Comparison of ENCODE assay signal across 11 mouse cellular contexts in the genomic region with DNA sequence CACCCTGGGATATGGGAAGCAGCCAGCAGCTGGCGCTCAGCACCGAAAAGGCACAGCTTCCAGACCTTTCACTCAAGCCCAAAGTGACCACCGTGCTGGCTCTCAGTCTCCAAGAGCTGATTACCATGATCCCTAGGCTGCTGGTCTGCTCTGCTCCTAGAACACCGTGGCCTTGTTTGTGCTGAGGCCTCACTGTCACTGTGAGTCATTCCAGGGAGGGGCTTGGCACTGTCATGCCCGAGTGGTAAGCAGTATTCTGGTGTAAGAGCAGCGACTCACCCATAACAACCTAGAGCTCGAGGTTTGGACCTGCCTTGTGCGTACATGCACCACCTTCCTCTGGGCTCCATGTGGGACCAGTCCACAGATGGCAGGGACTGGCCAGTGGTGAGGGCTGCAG.
DNase-seq lines count a peak whose midpoint lies in the region; ATAC-seq and TF ChIP-seq lines count a peak whose summit lies in the region.
"Had no signal": no experiment of that assay in that cellular context is flagged by ENCODE, and none has a peak within 500 bp of the region (broad histone marks: within the 10 kb centered on the region; RNA-seq: fewer than 3 reads in every experiment).

No protein-coding gene starts in this region.

- intact Hi-C loops in gastrocnemius, postnatal 14 days (cut with DNase I; ENCODE audit: low total_unique reads), result no loop called here

- no peak for DNase-seq in forebrain, embryonic 14.5 days (ENCODE audit: low spot score)
- peak; percentile 32 for DNase-seq in midbrain, postnatal 0 days (ENCODE audit: low spot score)
- no peak for DNase-seq in midbrain, embryonic 14.5 days
- DNase-seq in gastrocnemius, postnatal 14 days, result peak; percentile 54
- DNase-seq in lung, postnatal 36 days, result peak; percentile 45
- no peak for DNase-seq in thymus, postnatal 10 days (ENCODE audit: low spot score in 2 of 2)
- no peak for DNase-seq in spleen, adult 18-20 months

- ATAC-seq in forebrain, embryonic 14.5 days, result no peak
- no peak for ATAC-seq in forebrain, embryonic 16.5 days
- no peak for ATAC-seq in midbrain, postnatal 0 days (ENCODE audit: low FRiP score)
- ATAC-seq in midbrain, embryonic 14.5 days (ENCODE audit: low FRiP score, low TSS enrichment), result no peak

- no peak overlapping the region for H3K4me2 ChIP-seq in forebrain, embryonic 14.5 days (ENCODE audit: low read length)
- H3K4me2 ChIP-seq in forebrain, embryonic 16.5 days (ENCODE audit: low read length), result no peak overlapping the region
- no peak overlapping the region for H3K4me2 ChIP-seq in midbrain, postnatal 0 days (ENCODE audit: low read depth, low read length, poor library complexity, severe bottlenecking)
- H3K4me2 ChIP-seq in midbrain, embryonic 14.5 days (ENCODE audit: low read length), result no peak overlapping the region
- H3K4me2 ChIP-seq: embryonic facial prominence, embryonic 13.5 days; hindbrain, embryonic 15.5 days; limb, embryonic 13.5 days had no signal

- no peaks in the 10 kb centered on the region for H3K36me3 ChIP-seq in forebrain, embryonic 14.5 days (ENCODE audit: control insufficient read depth, insufficient read depth, low read length)
- H3K36me3 ChIP-seq in forebrain, embryonic 16.5 days (ENCODE audit: control insufficient read depth, insufficient read depth), result no peaks in the 10 kb centered on the region
- H3K36me3 ChIP-seq in midbrain, postnatal 0 days (ENCODE audit: insufficient read depth, low read length), result no peaks in the 10 kb centered on the region
- H3K36me3 ChIP-seq in midbrain, embryonic 14.5 days (ENCODE audit: control insufficient read depth, insufficient read depth, low read length), result 0 out of 2 replicates have a peak, but pooled peaks cover 2% of the 10 kb centered on the region
- H3K36me3 ChIP-seq: hindbrain, embryonic 15.5 days had no signal

- no peak for TF ChIP-seq CTCF in midbrain, postnatal 0 days (IDR thresholded peaks at IDR 0.05)

- peaks cover 22% of the 10 kb centered on the region; the same call in 1 of the 2 replicates for H3K4me1 ChIP-seq in forebrain, embryonic 14.5 days (ENCODE audit: control insufficient read depth, insufficient read depth, low read length)
- peaks cover 10% of the 10 kb centered on the region for H3K4me1 ChIP-seq in forebrain, embryonic 16.5 days (replicated peaks; ENCODE audit: control insufficient read depth, insufficient read depth, low read length)
- H3K4me1 ChIP-seq in midbrain, postnatal 0 days (ENCODE audit: insufficient read depth, low read length), result no peaks in the 10 kb centered on the region
- H3K4me1 ChIP-seq in midbrain, embryonic 14.5 days (ENCODE audit: control insufficient read depth, insufficient read depth, low read length), result peaks cover 12% of the 10 kb centered on the region; the same call in 1 of the 2 replicates

- no peak overlapping the region for H3K9ac ChIP-seq in forebrain, embryonic 14.5 days (ENCODE audit: low read length)
- H3K9ac ChIP-seq in forebrain, embryonic 16.5 days (replicated peaks; ENCODE audit: low read depth, low read length), result no peak overlapping the region
- no peak overlapping the region for H3K9ac ChIP-seq in midbrain, postnatal 0 days (replicated peaks; ENCODE audit: low read length, poor library complexity, severe bottlenecking)
- H3K9ac ChIP-seq in midbrain, embryonic 14.5 days (replicated peaks; ENCODE audit: low read length), result no peak overlapping the region
- H3K9ac ChIP-seq: embryonic facial prominence, embryonic 13.5 days; hindbrain, embryonic 15.5 days; limb, embryonic 13.5 days had no signal

- WGBS in forebrain, embryonic 14.5 days, result 85% methylated on average over 8 of the region's 8 CpGs
- 79% methylated on average over 8 of the region's 8 CpGs for WGBS in forebrain, embryonic 16.5 days
- WGBS in midbrain, postnatal 0 days, result 72% methylated on average over 8 of the region's 8 CpGs
- 73% methylated on average over 8 of the region's 8 CpGs for WGBS in midbrain, embryonic 14.5 days

- H3K27ac ChIP-seq in forebrain, embryonic 14.5 days (ENCODE audit: low read depth, low read length), result 0 out of 2 replicates have a peak overlapping the region, but pooled peaks have one; percentile 1
- H3K27ac ChIP-seq in forebrain, embryonic 16.5 days (ENCODE audit: low read length), result no peak overlapping the region
- H3K27ac ChIP-seq in midbrain, postnatal 0 days (ENCODE audit: low read depth, low read length), result 0 out of 2 replicates have a peak overlapping the region, but pooled peaks have one; percentile 71
- H3K27ac ChIP-seq in midbrain, embryonic 14.5 days (replicated peaks; ENCODE audit: low read depth, low read length), result no peak overlapping the region
- H3K27ac ChIP-seq: embryonic facial prominence, embryonic 13.5 days; limb, embryonic 13.5 days had no signal

- H3K4me3 ChIP-seq in forebrain, embryonic 14.5 days (ENCODE audit: low read depth, low read length), result no peak overlapping the region
- no peak overlapping the region for H3K4me3 ChIP-seq in forebrain, embryonic 16.5 days (replicated peaks; ENCODE audit: low read length)
- H3K4me3 ChIP-seq in midbrain, postnatal 0 days (ENCODE audit: low read depth, low read length), result no peak overlapping the region
- no peak overlapping the region for H3K4me3 ChIP-seq in midbrain, embryonic 14.5 days (replicated peaks; ENCODE audit: low read depth, low read length)
- H3K4me3 ChIP-seq: embryonic facial prominence, embryonic 13.5 days; hindbrain, embryonic 15.5 days; limb, embryonic 13.5 days had no signal

- H3K9me3 ChIP-seq in forebrain, embryonic 14.5 days (replicated peaks; ENCODE audit: control insufficient read depth, low read length), result no peaks in the 10 kb centered on the region
- no peaks in the 10 kb centered on the region for H3K9me3 ChIP-seq in forebrain, embryonic 16.5 days (ENCODE audit: control insufficient read depth, low read length)
- no peaks in the 10 kb centered on the region for H3K9me3 ChIP-seq in midbrain, postnatal 0 days (ENCODE audit: low read length)
- no peaks in the 10 kb centered on the region for H3K9me3 ChIP-seq in midbrain, embryonic 14.5 days (ENCODE audit: control insufficient read depth, low read length)
- H3K9me3 ChIP-seq: embryonic facial prominence, embryonic 13.5 days; hindbrain, embryonic 15.5 days; limb, embryonic 13.5 days had no signal

- no peaks in the 10 kb centered on the region for H3K27me3 ChIP-seq in forebrain, embryonic 14.5 days (replicated peaks; ENCODE audit: control insufficient read depth, insufficient read depth, low read length)
- no peaks in the 10 kb centered on the region for H3K27me3 ChIP-seq in forebrain, embryonic 16.5 days (replicated peaks; ENCODE audit: control insufficient read depth, insufficient read depth, low read length)
- H3K27me3 ChIP-seq in midbrain, postnatal 0 days (ENCODE audit: insufficient read depth, low read length), result no peaks in the 10 kb centered on the region
- no peaks in the 10 kb centered on the region for H3K27me3 ChIP-seq in midbrain, embryonic 14.5 days (ENCODE audit: control insufficient read depth, insufficient read depth, low read length)
- H3K27me3 ChIP-seq: embryonic facial prominence, embryonic 13.5 days; hindbrain, embryonic 15.5 days; limb, embryonic 13.5 days had no signal

Comparison
In these comparisons a context has a peak if more than half of its experiments do, and no peak if none do; other contexts are left out.
1. DNase-seq: peak in midbrain, postnatal 0 days (single experiment), gastrocnemius, postnatal 14 days (single experiment) and lung, postnatal 36 days (single experiment); none in forebrain, embryonic 14.5 days (single experiment), midbrain, embryonic 14.5 days (single experiment), thymus, postnatal 10 days (0 of 2) and spleen, adult 18-20 months (0 of 2).
2. H3K27ac ChIP-seq: peak in forebrain, embryonic 14.5 days (single experiment) and midbrain, postnatal 0 days (single experiment); none in forebrain, embryonic 16.5 days (single experiment) and midbrain, embryonic 14.5 days (single experiment).